Mouse (Mus musculus): ENCODE data around the gene Ddx27.

The Ddx27 gene

DNA sequence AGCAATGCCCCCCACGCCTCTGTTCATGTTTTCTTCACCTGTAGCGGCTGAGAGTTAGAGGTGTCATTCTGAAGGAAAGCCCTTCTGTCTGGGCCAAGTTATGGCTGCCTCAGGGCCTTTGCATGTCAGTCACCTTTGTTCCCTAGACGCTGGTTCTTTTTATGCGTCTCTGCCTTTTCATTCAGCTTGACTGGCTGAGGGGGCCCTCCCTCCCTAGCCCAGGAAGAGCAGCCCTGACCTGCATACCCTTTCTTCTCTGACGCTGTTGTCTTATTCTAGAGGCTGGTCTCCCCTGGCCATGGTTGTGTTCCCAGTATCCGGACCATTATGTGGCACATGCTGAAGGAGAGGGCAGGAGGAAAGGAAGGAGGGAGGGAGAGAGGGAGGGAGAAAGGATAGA, 66.1 kb downstream of the Ddx27 start:
- no peak for DNase-seq (ENCODE audit: extremely low read depth, low read depth, low spot score)

DNA sequence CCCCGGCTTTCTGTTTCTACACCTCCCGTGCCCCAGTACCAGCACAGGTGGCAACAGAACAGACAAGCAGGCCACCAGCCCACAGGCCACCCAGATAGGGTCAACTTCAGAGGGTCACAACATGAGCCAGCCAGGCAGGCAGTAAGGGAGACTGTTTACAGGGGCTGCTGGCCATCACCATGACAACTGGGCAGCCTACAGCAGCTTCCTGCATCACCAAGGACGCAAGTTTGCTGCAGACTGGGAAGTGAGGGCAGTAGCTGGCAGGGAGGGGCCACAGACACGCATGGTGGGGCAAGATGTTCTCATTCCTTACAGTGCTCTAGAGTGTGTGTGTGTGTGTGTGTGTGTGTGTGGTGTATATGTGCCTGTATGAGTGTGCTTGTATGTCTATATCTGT, 66.6 kb downstream of the Ddx27 start:
- no peak for DNase-seq (ENCODE audit: extremely low read depth, low read depth, low spot score)
